ENCODE assay signal across 12 mouse cellular contexts in the genomic region with DNA sequence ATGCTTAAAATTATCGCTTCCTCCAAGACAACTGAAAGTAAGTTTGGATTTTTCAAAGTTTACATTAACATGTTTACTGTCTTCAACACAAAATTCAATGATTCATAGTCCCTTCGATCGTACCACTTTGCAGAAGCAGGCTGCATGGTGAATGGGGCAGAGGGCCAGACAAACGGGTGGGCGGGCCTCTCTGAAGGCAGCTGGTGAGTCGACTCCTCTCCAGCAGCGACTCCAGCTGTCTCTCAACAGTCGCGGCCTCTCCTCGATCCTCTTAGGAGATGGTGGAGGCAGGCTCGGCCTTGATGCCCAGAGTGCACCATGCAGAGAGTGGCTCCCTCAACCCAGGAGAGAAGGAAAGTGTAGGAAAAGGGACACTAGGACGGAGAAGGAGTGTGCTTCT.
"Had no signal": no experiment of that assay in that cellular context is flagged by ENCODE, and none has a peak within 500 bp of the region (broad histone marks: within the 10 kb centered on the region; RNA-seq: fewer than 3 reads in every experiment).

No protein-coding gene starts in this region.

- H3K9ac ChIP-seq: kidney, embryonic 15.5 days; limb, embryonic 15.5 days; liver, embryonic 14.5 days; midbrain, embryonic 12.5 days; neural tube, embryonic 13.5 days; stomach, embryonic 15.5 days had no signal

- H3K36me3 ChIP-seq: kidney, embryonic 15.5 days; limb, embryonic 15.5 days; midbrain, embryonic 12.5 days; neural tube, embryonic 13.5 days; stomach, embryonic 15.5 days had no signal

- H3K4me1 ChIP-seq: kidney, embryonic 15.5 days; limb, embryonic 15.5 days; midbrain, embryonic 12.5 days; neural tube, embryonic 13.5 days; stomach, embryonic 15.5 days had no signal

- H3K27ac ChIP-seq: kidney, embryonic 15.5 days; left cerebral cortex, adult 2 months; limb, embryonic 15.5 days; liver, embryonic 14.5 days; midbrain, embryonic 12.5 days; neural tube, embryonic 13.5 days; stomach, embryonic 15.5 days had no signal

- H3K4me3 ChIP-seq: kidney, embryonic 15.5 days; left cerebral cortex, adult 2 months; limb, embryonic 15.5 days; midbrain, embryonic 12.5 days; neural tube, embryonic 13.5 days; stomach, embryonic 15.5 days had no signal

- H3K27me3 ChIP-seq: kidney, embryonic 15.5 days; limb, embryonic 15.5 days; midbrain, embryonic 12.5 days; neural tube, embryonic 13.5 days; stomach, embryonic 15.5 days had no signal

- ATAC-seq: midbrain, embryonic 16.5 days had no signal

- H3K4me2 ChIP-seq: kidney, embryonic 15.5 days; limb, embryonic 15.5 days; midbrain, embryonic 12.5 days; neural tube, embryonic 13.5 days; stomach, embryonic 15.5 days had no signal

- DNase-seq: kidney, postnatal 14 days; lung, adult 18-20 months; right cerebral cortex, postnatal 14 days; thymus, postnatal 4 days had no signal

- H3K9me3 ChIP-seq: kidney, embryonic 15.5 days; limb, embryonic 15.5 days; midbrain, embryonic 12.5 days; neural tube, embryonic 13.5 days; stomach, embryonic 15.5 days had no signal
